Mouse (Mus musculus): ENCODE measurements around the gene Btbd35f16.
"Not testable (repeated sequence)": the region's sequence is repeated elsewhere in the genome, so short reads cannot be mapped to it uniquely, and the experiment has no call there.

Btbd35f16 gene

GRCm38 (mm10) chrX:3956902-3957301, at the start of gene Btbd35f16:
TSS of gene Btbd35f16 (minus strand) at chrX:3957002.
- ATAC-seq (ENCODE audit: insufficient number of reproducible peaks, low FRiP score, low TSS enrichment), result not testable (repeated sequence)
